Mouse (Mus musculus) C2C12 (cell line): ENCODE measurements at regions not wholly inside any gene's neighbourhood (a gene's known extent, or its start where the extent isn't known, plus 50 kb on each side); places are given as distances from the start of the nearest gene placed in this dataset.

Experiments used
- H3K27me3 ChIP-seq: one replicate; pipeline ENCODE4 v1.6.1; 2011; ENCODE audit not compliant: control insufficient read depth, insufficient read depth, insufficient read length
- H3K36me3 ChIP-seq: one replicate; pipeline ENCODE4 v1.6.1; 2011; ENCODE audit not compliant: control insufficient read depth, insufficient read depth
- H3K4me3 ChIP-seq: one replicate; pipeline ENCODE4 v1.5.1; 2011; ENCODE audit warnings: mild to moderate bottlenecking, control low read depth; ENCODE audit not compliant: poor library complexity, insufficient read depth, severe bottlenecking
- H3K79me2 ChIP-seq: one replicate; pipeline ENCODE4 v1.6.1; 2011; ENCODE audit not compliant: control insufficient read depth, insufficient read depth
- H3K79me3 ChIP-seq: one replicate; pipeline ENCODE4 v1.6.1; 2011; ENCODE audit warnings: low read depth, control low read depth
- H3ac ChIP-seq: one replicate; pipeline ENCODE3; 2011; ENCODE audit warnings: low read depth; ENCODE audit not compliant: control insufficient read depth, insufficient read length
- CEBPB ChIP-seq: IDR thresholded peaks from one replicate; pipeline ENCODE4 v1.6.1; 2011; ENCODE audit warnings: low read depth, mild to moderate bottlenecking, control low read depth, moderate library complexity
- CTCF ChIP-seq: IDR thresholded peaks from one replicate; pipeline ENCODE4 v1.5.1; 2011; ENCODE audit not compliant: control insufficient read depth, insufficient read depth, insufficient read length
- FOSL1 ChIP-seq: IDR thresholded peaks from one replicate; pipeline ENCODE4 v1.8.0; 2011; ENCODE audit warnings: mild to moderate bottlenecking, low read length; ENCODE audit not compliant: poor library complexity, insufficient read depth, severe bottlenecking
- MAX ChIP-seq: IDR thresholded peaks from one replicate; pipeline ENCODE4 v1.6.1; 2011; ENCODE audit warnings: mild to moderate bottlenecking, control low read depth
- MYOD1 ChIP-seq: IDR thresholded peaks from one replicate; pipeline ENCODE4 v1.6.1; 2011; ENCODE audit warnings: low read depth; ENCODE audit not compliant: control insufficient read depth, insufficient read length
- MYOG ChIP-seq: IDR thresholded peaks from one replicate; pipeline ENCODE4 v1.6.1; 2011; ENCODE audit not compliant: control insufficient read depth, insufficient read length; ENCODE audit errors: extremely low read depth
- USF1 ChIP-seq: IDR thresholded peaks from one replicate; pipeline ENCODE4 v1.6.1; 2011; ENCODE audit warnings: low read depth, mild to moderate bottlenecking, control low read depth, moderate library complexity

- H3K79me2 ChIP-seq: no peaks in the 10 kb centered on the region
- H3K36me3 ChIP-seq: no peaks in the 10 kb centered on the region
- H3K79me3 ChIP-seq: no peaks in the 10 kb centered on the region
Measured at GRCm38 (mm10) chr3:60281959-60282495, 190.6 kb upstream of the Mbnl1 start.

GRCm38 (mm10) chr3:60292142-60292541, 180.5 kb upstream of the Mbnl1 start:
- TF ChIP-seq MYOD1 (no peak), FOSL1 (no peak), CEBPB (no peak), CTCF (no peak), MAX (no peak), MYOG (no peak), USF1 (no peak)
- Histone ChIP-seq H3K27me3 (no peaks in the 10 kb centered on the region), H3K79me3 (no peaks in the 10 kb centered on the region), H3K36me3 (no peaks in the 10 kb centered on the region), H3ac (no peak overlapping the region), H3K79me2 (no peaks in the 10 kb centered on the region), H3K4me3 (no peak overlapping the region)

More at GRCm38 (mm10) chr3:60281959-60282495, 190.6 kb upstream of the Mbnl1 start:
- H3K27me3 ChIP-seq: no peaks in the 10 kb centered on the region
- TF ChIP-seq FOSL1 (no peak), CTCF (no peak), MAX (no peak), MYOD1 (no peak), CEBPB (no peak), MYOG (no peak), USF1 (no peak)
- no peak overlapping the region for H3ac ChIP-seq
- H3K4me3 ChIP-seq: no peak overlapping the region

- Histone ChIP-seq H3K36me3 (no peaks in the 10 kb centered on the region), H3K79me3 (no peaks in the 10 kb centered on the region), H3K4me3 (no peak overlapping the region), H3K79me2 (no peaks in the 10 kb centered on the region), H3ac (no peak overlapping the region), H3K27me3 (no peaks in the 10 kb centered on the region)
- TF ChIP-seq USF1 (no peak), CTCF (no peak), FOSL1 (peak; percentile 84), CEBPB (peak; percentile 8)
Measured at GRCm38 (mm10) chr3:60292940-60293339, 179.7 kb upstream of the Mbnl1 start.

- H3K27me3 ChIP-seq: no peaks in the 10 kb centered on the region
- H3K79me2 ChIP-seq: no peaks in the 10 kb centered on the region
- H3K79me3 ChIP-seq: no peaks in the 10 kb centered on the region
- no peaks in the 10 kb centered on the region for H3K36me3 ChIP-seq
- H3K4me3 ChIP-seq: no peak overlapping the region
- no peak overlapping the region for H3ac ChIP-seq
- no peak for TF ChIP-seq MAX
- TF ChIP-seq FOSL1: no peak
- TF ChIP-seq CEBPB: no peak
- no peak for TF ChIP-seq USF1
- no peak for TF ChIP-seq MYOG
- TF ChIP-seq MYOD1: no peak
- no peak for TF ChIP-seq CTCF
Measured at GRCm38 (mm10) chr3:60305399-60305798, 167.2 kb upstream of the Mbnl1 start.

GRCm38 (mm10) chr3:60310402-60310801, 162.2 kb upstream of the Mbnl1 start:
- Histone ChIP-seq H3K27me3 (no peaks in the 10 kb centered on the region), H3ac (no peak overlapping the region), H3K79me3 (no peaks in the 10 kb centered on the region), H3K4me3 (no peak overlapping the region), H3K79me2 (no peaks in the 10 kb centered on the region), H3K36me3 (no peaks in the 10 kb centered on the region)
- TF ChIP-seq USF1 (no peak), MYOG (no peak), FOSL1 (no peak), MAX (no peak), MYOD1 (no peak), CEBPB (no peak), CTCF (no peak)

GRCm38 (mm10) chr3:60311178-60311577, 161.5 kb upstream of the Mbnl1 start:
- no peak overlapping the region for H3ac ChIP-seq
- H3K79me2 ChIP-seq: no peaks in the 10 kb centered on the region
- H3K36me3 ChIP-seq: no peaks in the 10 kb centered on the region
- H3K27me3 ChIP-seq: no peaks in the 10 kb centered on the region
- no peaks in the 10 kb centered on the region for H3K79me3 ChIP-seq
- no peak overlapping the region for H3K4me3 ChIP-seq
- TF ChIP-seq MYOD1 (no peak), MAX (no peak), MYOG (no peak), CTCF (no peak), USF1 (no peak), CEBPB (no peak), FOSL1 (no peak)
